Mouse (Mus musculus) frontal cortex, adult (tissue): ENCODE measurements at regions not wholly inside any gene's neighbourhood (a gene's known extent, or its start where the extent isn't known, plus 50 kb on each side); places are given as distances from the start of the nearest gene placed in this dataset.
A peak's percentile ranks its signal among the peaks of the same experiment; 100 is the strongest.
"Not testable (repeated sequence)": the region's sequence is repeated elsewhere in the genome, so short reads cannot be mapped to it uniquely, and the experiment has no call there.

Experiments
- ATAC-seq: cut with Nextera tagmentation; 2 replicates; pipeline ENCODE4 v1.9.2; 2017; ENCODE audit warnings: mild to moderate bottlenecking, moderate library complexity, mixed read lengths; ENCODE audit not compliant: low TSS enrichment

GRCm38 (mm10) chr5:149815879-149816278 lies 137.8 kb downstream of the B3glct start:
- peak; percentile 72; the same call in 1 of the 2 replicates for ATAC-seq

- no peak for ATAC-seq
Measured at GRCm38 (mm10) chr5:149818812-149819211, 140.8 kb downstream of the B3glct start.

- ATAC-seq, result no peak
Measured at GRCm38 (mm10) chr5:149823821-149824220, 145.8 kb downstream of the B3glct start.

- no peak for ATAC-seq
Measured at GRCm38 (mm10) chr5:149827599-149827998, 149.6 kb downstream of the B3glct start.

GRCm38 (mm10) chr5:149831122-149831861 lies 153.3 kb downstream of the B3glct start:
- peak; percentile 89 for ATAC-seq

GRCm38 (mm10) chr5:149837379-149837778 lies 159.3 kb downstream of the B3glct start:
- ATAC-seq, result no peak

GRCm38 (mm10) chr5:149842491-149842890 lies 164.5 kb downstream of the B3glct start:
- no peak for ATAC-seq

- ATAC-seq, result no peak
Measured at GRCm38 (mm10) chr5:149843310-149843709, 165.3 kb downstream of the B3glct start.

- no peak for ATAC-seq
Measured at GRCm38 (mm10) chr5:149845256-149845655, 167.2 kb downstream of the B3glct start.

- ATAC-seq, result peak; percentile 70
Measured at GRCm38 (mm10) chr5:149848465-149848864, 170.0 kb upstream of the Rxfp2 start.

GRCm38 (mm10) chr5:149851011-149851410 lies 167.5 kb upstream of the Rxfp2 start:
- peak; percentile 72 for ATAC-seq

GRCm38 (mm10) chr5:149852516-149852915 lies 166.0 kb upstream of the Rxfp2 start:
- ATAC-seq, result no peak

- no peak for ATAC-seq
Measured at GRCm38 (mm10) chr5:149856101-149856500, 162.4 kb upstream of the Rxfp2 start.

GRCm38 (mm10) chr5:149857019-149857418 lies 161.5 kb upstream of the Rxfp2 start:
- no peak for ATAC-seq

- peak; percentile 67; the same call in 1 of the 2 replicates for ATAC-seq
Measured at GRCm38 (mm10) chr5:149861489-149861962, 156.9 kb upstream of the Rxfp2 start.

- ATAC-seq, result no peak
Measured at GRCm38 (mm10) chr5:149867926-149868325, 150.5 kb upstream of the Rxfp2 start.

GRCm38 (mm10) chr5:149869441-149869840 lies 149.0 kb upstream of the Rxfp2 start:
- no peak for ATAC-seq

GRCm38 (mm10) chr5:149870596-149870995 lies 147.9 kb upstream of the Rxfp2 start:
- no peak for ATAC-seq

GRCm38 (mm10) chr5:149871521-149871920 lies 147.0 kb upstream of the Rxfp2 start:
- no peak for ATAC-seq

GRCm38 (mm10) chr5:149873482-149874002 lies 144.9 kb upstream of the Rxfp2 start:
- no peak for ATAC-seq

- ATAC-seq, result no peak
Measured at GRCm38 (mm10) chr5:149874342-149874741, 144.1 kb upstream of the Rxfp2 start.

- not testable (repeated sequence) for ATAC-seq
Measured at GRCm38 (mm10) chr5:149892453-149892852, 126.0 kb upstream of the Rxfp2 start.

- no peak for ATAC-seq
Measured at GRCm38 (mm10) chr5:149906927-149907326, 111.5 kb upstream of the Rxfp2 start.
